Mouse (Mus musculus) testis, adult 2 months (tissue): Measurements from ENCODE around the gene Zfr. TPM values are rescaled to one million over a fixed set of nuclear protein-coding genes. Genes with fewer than 3 reads are reported as not detected.

Source experiments
- H3K27ac ChIP-seq: fragments of 200-500 bp; 2 replicates; pipeline ENCODE4 v1.5.1; 2012; ENCODE audit warnings: low read depth, low read length; ENCODE audit not compliant: control insufficient read depth, insufficient read depth
- H3K27me3 ChIP-seq: fragments of 200-500 bp; 2 replicates; pipeline ENCODE4 v1.6.1; 2012; ENCODE audit warnings: mild to moderate bottlenecking, low read length, moderate library complexity; ENCODE audit not compliant: control insufficient read depth, insufficient read depth
- H3K36me3 ChIP-seq: fragments of 200-500 bp; 2 replicates; pipeline ENCODE4 v1.6.1; 2012; ENCODE audit warnings: mild to moderate bottlenecking, low read length; ENCODE audit not compliant: control insufficient read depth, insufficient read depth
- H3K4me1 ChIP-seq: fragments of 200-500 bp; 2 replicates; pipeline ENCODE4 v1.6.1; 2012; ENCODE audit warnings: low read length; ENCODE audit not compliant: control insufficient read depth, insufficient read depth
- H3K4me3 ChIP-seq: fragments of 200-500 bp; 2 replicates; pipeline ENCODE4 v1.5.1; 2012; ENCODE audit warnings: low read depth, mild to moderate bottlenecking, low read length, moderate library complexity, mixed read lengths; ENCODE audit not compliant: control insufficient read depth
- CTCF ChIP-seq: fragments of 200-500 bp; IDR thresholded peaks from 2 replicates; pipeline ENCODE4 v1.5.1; 2012; ENCODE audit warnings: low read depth, mild to moderate bottlenecking, inconsistent platforms, low read length, moderate library complexity; ENCODE audit not compliant: control insufficient read depth, insufficient read depth, insufficient replicate concordance
- POLR2A ChIP-seq: fragments of 200-500 bp; IDR thresholded peaks from 2 replicates; pipeline ENCODE4 v1.6.1; 2012; ENCODE audit warnings: low read depth, mild to moderate bottlenecking, inconsistent platforms, low read length, moderate library complexity; ENCODE audit not compliant: control insufficient read depth
- polyA plus RNA-seq: library from polyadenylated mRNA; depleted of rRNA; stranded (reverse); fragments of >200 nt; gene quantifications from 2 replicates; pipeline ENCODE4 v1.2.3, GENCODE M21; 2012

Zfr gene
- polyA plus RNA-seq, 1 experiment: 184 TPM

DNA sequence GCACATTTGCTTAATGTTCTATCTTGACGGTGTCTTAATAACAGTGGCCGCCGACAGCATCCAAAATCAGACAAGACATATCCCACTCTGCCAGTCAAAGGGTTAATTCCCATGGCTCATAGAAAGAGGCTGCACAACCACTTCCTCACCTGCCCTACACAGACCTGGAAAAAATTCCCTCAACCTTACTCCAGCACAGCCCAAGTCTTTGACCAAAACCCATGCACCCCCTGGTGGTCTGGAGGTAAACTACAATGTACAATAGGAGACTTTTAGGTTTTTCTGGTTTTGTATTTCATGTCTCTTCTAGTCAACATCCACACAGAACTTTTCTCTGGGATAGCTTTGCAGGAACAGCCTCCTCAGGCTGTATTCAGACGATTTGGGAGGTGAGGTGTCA is 32.8 kb upstream of the Zfr start:
- Histone ChIP-seq H3K27me3 (no peaks in the 10 kb centered on the region), H3K4me3 (no peak overlapping the region), H3K27ac (no peak overlapping the region), H3K4me1 (no peaks in the 10 kb centered on the region; the same call in 1 of the 2 replicates), H3K36me3 (no peaks in the 10 kb centered on the region)
- TF ChIP-seq CTCF (peak; percentile 14; the same call in 1 of the 2 replicates), POLR2A (no peak)

DNA sequence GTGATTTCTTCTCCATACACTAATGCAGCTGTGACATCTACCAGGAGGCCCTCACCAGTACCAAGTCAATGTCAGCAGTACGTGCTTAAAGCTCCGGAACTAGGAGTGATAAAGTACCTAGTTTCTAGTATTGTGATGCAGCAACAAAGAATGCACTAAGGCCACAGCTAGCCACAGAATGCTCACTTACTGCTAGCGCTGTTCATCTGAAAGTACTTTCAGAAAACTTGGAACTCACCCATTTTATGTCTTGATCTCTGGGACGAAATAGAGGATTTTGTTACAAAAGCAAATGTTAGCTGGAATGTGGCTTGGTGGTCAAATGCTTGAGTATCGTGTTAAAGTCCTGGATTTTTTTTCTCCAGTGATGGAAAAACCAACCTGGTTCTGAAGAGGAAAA is 30.0 kb upstream of the Zfr start:
- no peak overlapping the region for H3K27ac ChIP-seq
- H3K36me3 ChIP-seq: no peaks in the 10 kb centered on the region
- no peaks in the 10 kb centered on the region for H3K27me3 ChIP-seq
- no peaks in the 10 kb centered on the region; the same call in none of the 2 replicates for H3K4me1 ChIP-seq
- TF ChIP-seq CTCF: no peak
- TF ChIP-seq POLR2A: no peak
- H3K4me3 ChIP-seq: no peak overlapping the region

GRCm38 (mm10) chr15:12088091-12088490 is 29.5 kb upstream of the Zfr start:
- TF ChIP-seq CTCF: no peak
- no peak for TF ChIP-seq POLR2A
- Histone ChIP-seq H3K27me3 (no peaks in the 10 kb centered on the region), H3K27ac (no peak overlapping the region), H3K36me3 (no peaks in the 10 kb centered on the region), H3K4me1 (peaks cover 2% of the 10 kb centered on the region), H3K4me3 (no peak overlapping the region)

DNA sequence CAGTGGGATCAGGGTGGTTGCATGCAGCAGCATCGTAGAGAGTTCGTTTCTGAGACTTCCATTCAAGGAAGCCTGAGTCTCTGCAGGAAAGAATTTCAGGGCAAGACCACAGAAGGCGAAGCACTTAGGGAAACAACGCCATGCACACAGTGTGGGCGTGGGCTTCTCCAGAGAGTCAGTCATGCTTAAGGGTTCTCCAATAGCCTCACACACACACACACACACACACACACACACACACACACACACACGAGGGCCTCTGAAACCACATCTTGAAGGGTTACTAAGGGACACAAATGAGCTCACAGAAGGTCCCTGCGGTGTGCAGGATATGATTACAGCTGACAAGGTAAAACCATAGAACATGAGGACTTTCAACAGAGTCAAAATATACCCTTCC is 27.5 kb upstream of the Zfr start:
- H3K4me1 ChIP-seq: peaks cover 2% of the 10 kb centered on the region
- TF ChIP-seq CTCF (no peak), POLR2A (no peak)
- H3K36me3 ChIP-seq: no peaks in the 10 kb centered on the region

GRCm38 (mm10) chr15:12090981-12091669 is 26.5 kb upstream of the Zfr start:
- no peak overlapping the region for H3K27ac ChIP-seq
- TF ChIP-seq POLR2A: no peak
- TF ChIP-seq CTCF: no peak
- H3K27me3 ChIP-seq: no peaks in the 10 kb centered on the region
- 0 out of 2 replicates have a peak overlapping the region, but pooled peaks have one; percentile 1 for H3K4me3 ChIP-seq
- H3K36me3 ChIP-seq: no peaks in the 10 kb centered on the region
- H3K4me1 ChIP-seq: peaks cover 2% of the 10 kb centered on the region

More for the DNA sequence above, 27.5 kb upstream of the Zfr start:
- Histone ChIP-seq H3K4me3 (no peak overlapping the region), H3K27ac (no peak overlapping the region), H3K27me3 (no peaks in the 10 kb centered on the region)

- Histone ChIP-seq H3K27me3 (no peaks in the 10 kb centered on the region), H3K27ac (no peak overlapping the region), H3K4me1 (peaks cover 2% of the 10 kb centered on the region), H3K36me3 (no peaks in the 10 kb centered on the region), H3K4me3 (no peak overlapping the region; the same call in 1 of the 2 replicates)
- peak; percentile 69; the same call in 1 of the 2 replicates for TF ChIP-seq CTCF
- TF ChIP-seq POLR2A: no peak
These were observed 25.7 kb upstream of the Zfr start for GRCm38 (mm10) chr15:12091781-12092458.

- peak overlapping the region; percentile 56 for H3K27ac ChIP-seq
These were observed 24.3 kb upstream of the Zfr start for GRCm38 (mm10) chr15:12093026-12093960.

More at GRCm38 (mm10) chr15:12093026-12093960, 24.3 kb upstream of the Zfr start:
- TF ChIP-seq POLR2A: peak; percentile 30; the same call in 1 of the 2 replicates
- TF ChIP-seq CTCF: no peak
- no peaks in the 10 kb centered on the region for H3K36me3 ChIP-seq
- H3K4me1 ChIP-seq: peaks cover 2% of the 10 kb centered on the region
- peak overlapping the region; percentile 39 for H3K4me3 ChIP-seq
- no peaks in the 10 kb centered on the region for H3K27me3 ChIP-seq
